Mouse (Mus musculus): Measurements from ENCODE around the gene Pnmal2.

Pnmal2 gene

GRCm38 (mm10) chr7:16917447-16917846 lies 27.0 kb upstream of the Pnmal2 start:
- DNase-seq (ENCODE audit: low spot score) = no peak

GRCm38 (mm10) chr7:16918014-16918413 lies 26.5 kb upstream of the Pnmal2 start:
- no peak for DNase-seq (ENCODE audit: low spot score)

GRCm38 (mm10) chr7:16918670-16919069 lies 25.8 kb upstream of the Pnmal2 start:
- no peak for DNase-seq (ENCODE audit: low spot score)

GRCm38 (mm10) chr7:16919395-16920149 lies 24.9 kb upstream of the Pnmal2 start:
- DNase-seq (ENCODE audit: low spot score) = no peak

GRCm38 (mm10) chr7:16920150-16920579 lies 24.3 kb upstream of the Pnmal2 start:
- no peak for DNase-seq (ENCODE audit: low spot score)

GRCm38 (mm10) chr7:16920818-16921791 lies 23.4 kb upstream of the Pnmal2 start:
- no peak for DNase-seq (ENCODE audit: low spot score)

- no peak for DNase-seq (ENCODE audit: low spot score)
Observed at GRCm38 (mm10) chr7:16921881-16922335, 22.6 kb upstream of the Pnmal2 start.

GRCm38 (mm10) chr7:16922360-16922973 lies 22.0 kb upstream of the Pnmal2 start:
- no peak for DNase-seq (ENCODE audit: low spot score)

- DNase-seq (ENCODE audit: low spot score) = no peak
Observed at GRCm38 (mm10) chr7:16923283-16924036, 21.0 kb upstream of the Pnmal2 start.

GRCm38 (mm10) chr7:16924037-16924834 lies 20.2 kb upstream of the Pnmal2 start, which contains the start of gene Calm3:
Gene Calm3 (minus strand): TSS chr7:16924114.
- DNase-seq (ENCODE audit: low spot score) = peak; percentile 100

GRCm38 (mm10) chr7:16928341-16928740 lies 16.1 kb upstream of the Pnmal2 start:
- no peak for DNase-seq (ENCODE audit: low spot score)

GRCm38 (mm10) chr7:16930850-16931249 lies 13.6 kb upstream of the Pnmal2 start:
- no peak for DNase-seq (ENCODE audit: low spot score)

GRCm38 (mm10) chr7:16931968-16932627 lies 12.4 kb upstream of the Pnmal2 start:
- peak; percentile 67 for DNase-seq (ENCODE audit: low spot score)

GRCm38 (mm10) chr7:16932704-16933577 lies 11.5 kb upstream of the Pnmal2 start:
- DNase-seq (ENCODE audit: low spot score) = no peak

GRCm38 (mm10) chr7:16937312-16937711 lies 7.2 kb upstream of the Pnmal2 start:
- no peak for DNase-seq (ENCODE audit: low spot score)

- no peak for DNase-seq (ENCODE audit: low spot score)
Observed at GRCm38 (mm10) chr7:16938117-16938791, 6.2 kb upstream of the Pnmal2 start.

- no peak for DNase-seq (ENCODE audit: low spot score)
Observed at GRCm38 (mm10) chr7:16940292-16940691, 4.2 kb upstream of the Pnmal2 start.

GRCm38 (mm10) chr7:16942861-16943260 lies 1.6 kb upstream of the Pnmal2 start:
- DNase-seq (ENCODE audit: low spot score) = no peak

Data from ovary, postnatal 10 days (tissue).